Mouse (Mus musculus): Measurements from ENCODE around the gene Cd244a.

Cd244a gene

DNA sequence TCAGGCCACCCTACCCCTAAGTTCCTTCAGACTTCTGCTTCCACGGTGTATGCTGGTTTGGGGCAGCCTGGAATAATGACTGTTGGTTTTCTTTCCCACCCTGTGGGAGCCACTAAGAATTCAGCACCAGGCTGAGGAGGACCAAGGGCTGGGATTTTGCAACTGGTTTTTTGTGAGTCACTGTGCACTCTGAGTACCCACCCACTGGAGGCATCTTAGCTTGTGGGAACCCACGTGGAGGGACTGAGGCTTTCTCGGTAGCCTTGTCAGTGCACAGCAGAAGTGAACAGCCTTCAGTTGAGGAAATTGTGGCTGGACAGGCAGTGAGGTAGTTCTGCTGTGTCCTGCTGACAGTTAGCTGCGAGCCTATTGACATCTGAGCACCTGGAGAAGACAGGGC lies at the start of gene Cd244a:
Cd244a (plus strand) TSS at position 296 of the 400 bp plus-strand sequence.
- DNase-seq: no peak

DNA sequence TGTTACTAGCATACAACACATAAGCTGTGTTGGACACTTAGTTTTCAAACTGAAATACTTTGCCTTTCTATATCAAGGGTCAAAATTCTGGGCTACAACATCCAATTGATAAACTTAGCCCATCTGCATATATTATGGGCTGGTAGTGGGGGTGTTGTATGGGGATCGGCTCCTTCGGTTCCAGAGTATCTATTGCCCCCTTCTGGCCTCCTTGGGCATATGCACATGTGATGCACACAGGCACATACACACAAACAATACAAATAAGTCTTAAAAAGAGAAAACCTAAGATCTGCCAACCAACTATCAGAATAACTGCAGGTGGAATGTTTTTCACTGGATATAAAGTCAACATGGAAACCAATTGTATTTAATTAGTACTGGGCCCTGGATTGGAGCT lies 45.8 kb upstream of the Cd244a start:
- DNase-seq: no peak

DNA sequence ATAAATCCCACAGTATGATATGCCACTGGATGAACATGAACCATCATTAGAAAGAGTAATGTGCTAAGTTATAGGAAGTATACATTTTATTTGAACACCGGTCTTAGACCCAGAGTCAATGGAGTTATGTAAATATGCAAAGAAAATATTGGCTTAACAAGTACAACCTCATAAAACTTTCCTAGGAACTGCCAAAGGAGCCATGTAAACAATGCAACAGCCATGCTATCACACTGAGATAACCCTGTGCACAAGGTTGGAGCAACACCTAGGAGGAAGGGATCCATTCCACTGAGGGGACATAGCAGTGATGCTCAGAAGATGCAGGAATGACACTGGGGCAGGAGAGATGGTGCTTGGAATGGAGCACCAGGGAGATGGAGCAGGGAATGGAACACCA lies 45.2 kb upstream of the Cd244a start:
- no peak for DNase-seq

DNA sequence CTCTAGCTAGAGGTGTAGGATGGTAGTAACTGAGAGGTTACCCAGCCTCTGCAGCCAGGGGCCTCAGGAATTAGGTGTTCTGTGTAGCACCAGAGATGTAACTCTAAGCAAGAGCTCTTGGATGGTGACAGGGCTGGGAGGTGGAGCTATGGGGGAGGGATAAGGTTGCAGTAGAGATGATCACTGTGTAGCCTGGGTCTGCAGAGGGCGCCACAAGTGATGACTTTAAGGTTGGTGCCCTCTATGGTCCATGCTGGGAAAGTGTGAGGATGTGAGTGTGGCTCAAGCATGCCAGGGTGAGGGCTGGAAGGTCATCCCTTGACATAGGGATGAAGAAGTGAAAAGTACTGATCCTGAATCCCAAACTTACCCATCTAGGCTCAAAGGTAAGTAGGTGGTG lies 44.0 kb upstream of the Cd244a start:
- no peak for DNase-seq

DNA sequence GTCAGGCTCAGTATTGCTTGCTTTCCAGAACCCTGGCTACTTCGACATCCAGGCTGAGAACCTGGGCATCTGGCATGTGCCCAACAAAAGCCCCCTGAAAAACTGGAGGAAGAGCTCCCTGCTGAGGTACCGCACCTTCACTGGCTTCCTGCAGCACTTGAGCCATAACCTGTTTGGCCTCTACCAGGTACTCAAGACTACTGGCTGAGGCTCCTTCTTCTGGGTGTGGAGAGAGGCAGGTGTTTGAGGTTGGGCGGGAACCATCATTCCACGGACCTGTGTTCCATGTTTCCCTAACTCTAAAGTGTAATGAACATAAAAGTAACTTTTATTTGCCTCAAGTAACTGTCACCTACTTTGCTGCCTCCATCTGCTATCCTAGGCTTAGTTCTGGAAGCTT lies 43.4 kb upstream of the Cd244a start:
- no peak for DNase-seq

DNA sequence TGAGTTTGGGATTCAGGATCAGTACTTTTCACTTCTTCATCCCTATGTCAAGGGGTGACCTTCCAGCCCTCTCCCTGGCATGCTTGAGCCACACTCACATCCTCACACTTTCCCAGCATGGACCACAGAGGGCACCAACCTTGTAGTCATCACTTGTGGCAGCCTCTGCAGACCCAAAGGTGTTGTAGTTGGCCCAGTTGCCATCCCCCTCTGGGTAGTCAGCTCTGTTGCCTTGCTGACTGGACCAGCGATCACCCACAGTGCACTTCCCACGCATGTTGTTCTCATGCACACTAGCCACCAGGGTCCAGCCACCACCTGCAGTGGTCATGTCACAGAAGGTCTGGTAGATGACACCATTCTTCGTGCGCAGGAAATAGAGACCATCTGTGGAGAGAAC lies 27.6 kb upstream of the Cd244a start:
- DNase-seq: no peak

DNA sequence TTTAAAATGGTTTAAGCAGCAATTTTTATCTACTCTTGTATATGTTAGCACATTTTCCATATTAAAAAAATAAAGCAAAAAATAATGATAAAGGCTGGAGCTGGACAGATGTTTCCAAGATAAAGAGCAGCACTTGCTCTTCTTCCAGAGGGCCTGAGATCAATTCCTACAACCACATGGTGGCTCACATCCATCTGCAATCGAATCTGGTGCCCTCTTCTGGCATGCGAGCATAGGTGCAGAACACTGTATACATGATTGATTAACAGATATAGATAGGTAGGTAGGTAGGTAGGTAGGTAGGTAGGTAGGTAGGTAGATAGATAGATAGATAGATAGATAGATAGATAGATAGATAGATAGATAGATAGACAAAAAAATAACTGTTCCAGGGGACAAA lies 26.2 kb upstream of the Cd244a start:
- no peak for DNase-seq

DNA sequence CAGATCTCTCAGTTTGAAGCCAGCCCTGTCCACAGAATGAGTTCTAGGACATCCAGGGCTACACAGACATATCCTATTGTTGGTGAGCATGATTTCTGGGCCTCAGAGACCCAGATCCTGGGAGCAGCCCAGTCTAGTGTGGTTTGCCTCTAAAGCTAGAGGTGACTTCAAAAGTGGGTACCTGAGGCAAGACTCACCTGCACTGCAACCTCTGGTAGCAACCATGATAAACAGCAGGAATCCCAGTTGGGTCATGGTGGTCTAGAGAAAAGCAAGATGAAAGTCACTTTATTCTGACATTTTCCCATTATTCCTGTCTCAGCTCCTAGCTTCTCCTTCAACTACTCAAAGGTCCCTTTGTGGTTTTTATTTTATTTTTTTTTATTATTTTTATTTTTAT lies 24.4 kb upstream of the Cd244a start:
- DNase-seq: no peak

DNA sequence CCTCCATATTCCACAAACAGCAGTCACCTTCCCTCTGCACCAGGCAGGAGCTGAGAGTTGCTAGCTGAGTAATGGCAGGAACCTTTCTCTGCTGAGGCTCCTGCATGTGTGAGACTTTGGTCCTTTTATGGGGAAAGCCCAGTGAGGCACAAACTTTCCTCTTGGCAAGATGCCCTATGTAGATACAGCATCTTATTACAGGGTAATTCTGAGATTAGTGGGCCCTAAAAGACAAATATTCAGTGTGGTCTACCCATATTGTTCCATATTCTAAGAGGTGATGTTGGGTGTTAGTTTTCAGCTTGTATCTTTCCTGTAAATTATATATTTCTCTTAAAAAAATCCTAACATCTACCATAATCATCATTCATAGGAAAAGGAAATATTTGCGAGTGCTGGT lies 23.8 kb upstream of the Cd244a start, which contains the start of gene Itln1:
Itln1 (minus strand) TSS at position 101 of the 400 bp plus-strand sequence.
- no peak for DNase-seq

DNA sequence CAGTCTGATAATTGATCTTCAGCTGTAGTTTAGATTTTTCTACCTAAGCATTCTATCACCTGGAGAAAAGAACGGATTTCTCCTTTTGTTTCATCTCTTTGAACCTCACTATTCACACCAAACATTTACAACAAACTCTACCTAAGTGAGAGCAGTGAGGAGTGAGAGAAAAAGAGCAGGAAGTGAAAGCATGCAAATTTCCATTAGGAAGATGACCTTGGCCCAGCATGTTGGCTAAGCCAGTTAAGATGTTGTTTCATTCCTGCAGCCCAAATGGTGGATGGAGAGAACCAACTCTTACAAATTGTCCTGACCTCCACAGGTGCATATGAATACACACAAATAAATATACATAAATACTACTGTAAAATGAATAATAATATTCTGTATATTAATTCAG lies 18.3 kb upstream of the Cd244a start:
- no peak for DNase-seq

DNA sequence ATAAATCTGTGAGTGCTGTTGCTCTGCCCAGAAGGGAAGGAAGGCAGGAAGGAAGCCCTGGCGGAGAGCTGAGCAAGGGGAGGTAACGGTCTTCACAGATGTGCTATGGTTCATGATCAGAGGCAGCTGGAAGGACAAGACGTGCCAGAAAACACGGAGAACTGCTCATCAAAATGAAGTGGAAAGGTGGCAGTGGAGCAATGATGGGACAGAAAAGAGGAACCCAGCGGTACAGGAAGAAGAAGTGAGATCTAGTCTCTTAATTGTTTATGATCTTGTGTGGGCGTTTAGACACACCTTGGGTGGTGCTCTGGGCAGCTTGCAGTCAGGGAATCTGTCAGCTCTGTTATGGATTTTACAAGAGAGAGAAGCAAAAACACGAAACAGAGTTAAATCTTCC lies 7.7 kb upstream of the Cd244a start:
- DNase-seq: no peak

DNA sequence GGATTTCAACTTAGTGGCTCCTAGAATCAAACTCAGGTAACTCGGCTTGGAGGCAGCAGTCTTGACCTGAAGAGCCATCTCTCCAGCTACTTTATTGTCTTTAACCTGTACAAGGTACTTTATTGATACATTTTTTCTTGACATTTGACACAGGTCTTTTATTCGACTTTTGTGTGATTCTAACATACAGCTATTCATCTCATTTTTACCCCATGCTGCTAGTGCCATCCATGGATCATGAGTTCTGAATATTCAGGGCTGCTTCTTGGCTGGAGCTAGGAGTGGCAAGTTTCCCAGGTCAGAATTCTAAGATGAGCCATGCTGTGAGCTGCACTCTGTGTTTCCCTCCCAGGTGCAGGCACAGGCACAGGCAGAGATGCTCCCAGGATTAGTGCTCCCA lies 6.8 kb upstream of the Cd244a start:
- no peak for DNase-seq

DNA sequence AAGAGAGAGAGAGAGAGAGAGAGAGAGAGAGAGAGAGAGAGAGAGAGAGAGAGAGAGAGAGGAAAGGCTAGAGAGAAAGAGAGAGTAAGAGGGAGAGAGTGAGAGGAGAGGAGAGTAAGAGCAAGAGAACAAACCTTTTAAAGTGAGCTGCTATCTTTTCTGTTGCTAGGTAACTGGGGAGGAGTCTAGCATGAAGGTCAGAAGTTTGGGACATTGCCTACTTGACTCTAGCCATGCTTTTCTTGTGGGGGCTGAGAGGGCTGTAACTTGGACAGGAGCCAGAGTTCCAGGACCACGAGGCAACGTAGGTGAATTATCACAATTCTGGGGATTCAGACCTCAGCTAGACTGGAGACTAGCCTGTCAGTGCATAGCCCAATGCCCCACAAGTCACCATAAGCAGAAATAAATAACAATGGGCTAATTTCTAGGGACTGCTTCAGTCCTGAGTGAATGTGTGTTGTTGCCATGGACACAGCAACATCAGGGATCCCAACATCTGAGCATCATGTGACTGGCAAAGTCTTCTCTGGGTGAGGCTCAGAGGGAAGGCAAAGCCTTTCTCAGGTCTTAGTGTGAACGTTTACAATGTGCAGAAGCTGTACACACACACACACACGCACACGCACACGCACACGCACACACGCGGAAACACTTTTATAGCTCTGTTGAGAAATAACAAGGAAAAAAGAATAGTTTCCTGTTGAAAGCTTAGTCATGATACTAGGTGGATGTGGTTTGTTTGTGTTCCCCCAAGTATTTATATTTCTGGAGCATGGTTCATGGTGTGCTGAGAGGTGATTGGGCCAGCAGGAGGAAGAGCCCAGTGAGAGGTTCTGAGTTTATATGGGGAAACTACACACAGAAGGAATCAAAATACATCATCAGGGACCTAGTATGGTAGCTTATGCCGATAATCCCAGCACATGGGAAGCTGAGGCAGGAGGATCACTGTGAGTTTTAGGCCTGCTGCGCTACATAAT lies 5.3 kb upstream of the Cd244a start:
- DNase-seq: no peak

DNA sequence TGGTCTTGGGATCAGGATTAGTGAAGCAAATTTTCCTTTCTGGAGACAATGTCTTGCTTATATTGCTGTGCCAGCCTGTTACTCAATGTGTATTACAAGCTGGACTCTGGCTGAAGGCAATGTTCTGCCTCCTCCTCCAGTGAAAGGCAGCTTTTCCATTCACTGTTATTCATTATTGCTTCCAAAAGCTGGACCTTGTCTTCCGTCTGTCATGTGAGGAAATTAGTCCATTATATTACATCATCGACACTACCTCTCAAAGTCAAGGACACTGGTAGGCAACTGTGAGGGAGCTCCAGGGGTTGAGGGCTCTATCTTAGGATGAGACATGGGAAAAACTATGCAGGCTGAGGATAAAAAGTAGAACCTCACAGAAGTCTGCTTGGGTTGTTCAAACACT lies 2.6 kb upstream of the Cd244a start:
- no peak for DNase-seq

DNA sequence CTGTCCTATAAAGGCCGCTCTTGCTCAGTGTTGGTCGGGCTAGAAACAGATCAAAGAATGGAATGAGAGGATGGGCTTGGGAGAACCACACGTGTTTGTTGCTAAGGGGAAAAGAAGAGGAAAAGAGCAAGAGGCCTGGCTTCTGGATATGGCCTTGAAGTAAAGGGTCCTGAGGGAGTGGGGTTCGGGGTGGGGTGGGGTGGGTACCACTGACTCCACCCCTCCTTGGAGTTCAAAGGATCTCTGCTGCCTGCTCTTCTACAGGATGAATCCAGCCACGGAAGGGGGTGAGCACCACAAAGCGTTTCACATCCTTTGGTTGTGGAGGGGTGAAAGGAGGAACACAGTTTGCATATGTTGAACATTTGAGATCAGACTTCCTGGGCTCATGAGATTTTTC lies 586 bp upstream of the Cd244a start:
- no peak for DNase-seq

DNA sequence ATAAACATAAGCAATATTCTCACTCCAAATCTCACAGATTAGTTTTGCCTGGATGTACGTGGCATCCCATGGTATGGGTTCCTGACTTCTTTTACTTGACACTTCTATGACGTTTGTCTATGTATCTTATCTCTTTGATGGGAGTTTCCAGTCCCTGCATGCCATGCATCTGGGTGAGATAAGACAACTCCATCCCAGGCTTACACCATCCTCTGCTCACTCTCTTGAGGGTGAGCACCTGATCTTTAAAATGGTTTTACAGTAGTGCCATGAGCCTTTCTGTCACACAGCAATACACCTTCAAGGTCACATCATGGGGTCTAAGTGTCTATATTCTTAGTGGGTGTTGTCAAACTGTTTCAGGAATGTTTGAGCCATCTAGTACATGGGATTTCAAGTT lies 1.3 kb downstream of the Cd244a start:
- no peak for DNase-seq

DNA sequence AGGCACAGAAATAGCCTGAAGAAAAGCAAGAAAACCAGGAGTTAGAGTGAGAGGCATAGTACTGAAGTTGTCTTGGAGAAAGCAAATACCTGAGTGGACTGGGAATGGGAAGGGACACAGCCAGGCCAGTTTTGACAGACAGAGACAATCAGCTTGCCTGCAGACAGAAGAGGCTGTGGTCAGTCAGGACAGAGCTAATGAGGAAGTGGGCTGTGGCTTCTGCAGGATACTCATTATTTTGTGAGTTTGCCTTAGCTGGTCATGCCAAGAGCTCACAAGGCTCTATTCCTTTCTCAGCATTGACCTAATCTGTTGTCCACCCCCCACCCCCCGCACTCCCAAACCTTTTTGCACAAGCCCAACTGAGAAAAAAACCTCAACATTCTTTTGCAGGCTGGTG lies 2.2 kb downstream of the Cd244a start:
- no peak for DNase-seq

DNA sequence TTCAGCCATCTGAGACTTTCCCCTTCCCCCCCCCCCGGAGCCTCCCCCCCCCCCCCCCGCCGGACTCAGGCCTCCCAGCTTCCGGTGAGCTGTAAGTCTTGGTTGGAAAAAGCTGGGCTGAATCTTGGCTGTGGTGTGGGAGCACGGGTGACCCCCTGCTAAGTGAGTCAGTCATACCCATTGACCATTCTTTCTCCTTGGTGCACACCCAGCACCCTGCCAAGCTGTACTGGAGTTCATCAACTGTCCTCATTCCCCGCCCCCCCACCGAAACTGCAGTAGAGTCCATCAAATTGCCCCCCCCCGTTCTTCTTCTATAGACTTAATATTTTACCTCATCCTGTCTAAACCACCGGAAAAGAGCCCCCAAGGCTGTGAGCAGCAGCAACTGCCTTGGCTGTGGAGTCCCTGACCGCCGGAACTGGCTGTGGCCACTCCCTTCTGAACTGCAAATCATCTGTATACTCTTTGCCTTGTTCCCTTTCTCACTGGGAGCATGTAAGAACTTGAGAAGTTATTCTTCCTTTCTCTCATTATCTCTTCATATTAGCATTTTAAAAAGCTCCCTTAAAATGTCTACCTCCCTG lies 2.7 kb downstream of the Cd244a start:
- no peak for DNase-seq

DNA sequence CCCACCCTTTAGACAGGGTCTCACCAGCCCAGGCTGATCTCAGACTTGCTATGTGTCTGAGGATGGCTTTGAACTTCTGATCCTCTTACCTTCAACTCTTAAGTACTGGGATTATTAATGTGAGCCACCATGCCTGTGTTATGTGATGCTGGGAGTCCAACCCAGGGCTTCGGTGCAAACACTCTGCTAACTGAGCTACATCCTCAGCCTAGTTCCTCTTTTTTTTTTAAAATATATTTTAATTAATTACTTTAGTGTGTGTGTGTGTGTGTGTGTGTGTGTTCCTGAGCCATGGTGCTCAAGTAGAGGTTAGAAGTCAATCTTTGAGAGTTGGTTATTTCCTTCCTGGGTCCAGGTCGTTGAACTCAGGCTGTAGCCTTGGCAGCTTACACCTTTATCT lies 4.0 kb downstream of the Cd244a start:
- DNase-seq: no peak

DNA sequence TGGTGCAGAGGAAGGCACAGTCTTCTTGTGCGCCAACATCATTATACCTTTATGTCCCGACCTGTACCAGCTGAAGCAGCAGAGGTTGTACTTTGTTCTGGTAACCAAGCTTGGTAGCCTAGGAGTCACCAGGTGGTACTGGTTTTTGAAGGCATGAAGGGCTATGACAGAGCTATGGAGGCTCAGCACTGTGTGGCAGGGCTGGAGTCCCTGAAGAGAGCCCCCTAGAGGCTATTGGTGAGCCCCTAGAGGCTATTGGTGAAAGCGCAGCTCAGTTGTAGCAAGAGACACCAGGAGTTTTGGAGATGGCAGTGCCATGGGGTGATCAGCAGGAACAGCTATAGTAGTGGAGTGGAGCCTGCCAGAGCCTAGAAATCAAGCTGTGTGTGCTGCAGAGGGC lies 5.3 kb downstream of the Cd244a start:
- DNase-seq: no peak

DNA sequence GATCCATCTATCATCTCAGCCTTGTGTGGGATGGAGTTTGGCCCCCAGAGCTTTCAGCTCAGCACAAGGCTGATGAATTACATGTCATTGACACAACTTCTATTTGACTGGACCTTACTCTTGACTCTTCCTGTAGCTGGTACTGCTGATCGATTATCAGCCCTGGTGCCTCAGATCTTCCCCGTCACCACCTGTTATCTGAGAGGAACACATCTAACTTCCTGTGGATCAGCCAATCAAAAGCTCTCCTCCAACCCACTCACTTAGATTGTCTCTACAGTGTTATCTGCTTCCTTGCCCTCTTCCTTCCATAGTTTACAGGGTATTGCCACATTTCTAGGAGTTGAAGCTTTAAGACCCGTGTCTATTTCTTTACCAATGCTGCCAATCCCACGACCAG lies 6.9 kb downstream of the Cd244a start:
- no peak for DNase-seq

DNA sequence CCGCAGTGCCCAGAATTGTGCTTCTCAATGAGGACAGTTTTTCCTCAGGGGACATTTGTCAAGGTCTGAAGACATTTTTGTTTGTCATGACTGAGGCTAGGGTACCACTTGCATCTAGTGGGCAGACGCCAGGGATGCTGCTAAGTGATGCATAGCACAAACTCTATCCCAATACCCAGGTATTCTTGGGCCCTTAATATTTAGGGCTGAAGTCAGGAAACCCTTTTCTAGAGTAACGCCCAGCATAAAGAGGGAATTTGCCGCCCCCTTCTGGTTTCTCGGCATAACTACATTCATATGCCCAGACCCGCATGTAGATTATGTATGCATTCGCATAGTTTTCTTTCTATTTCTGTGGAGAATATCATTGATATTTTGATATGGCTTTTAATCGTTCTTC lies 7.8 kb downstream of the Cd244a start:
- peak; percentile 43 for DNase-seq

DNA sequence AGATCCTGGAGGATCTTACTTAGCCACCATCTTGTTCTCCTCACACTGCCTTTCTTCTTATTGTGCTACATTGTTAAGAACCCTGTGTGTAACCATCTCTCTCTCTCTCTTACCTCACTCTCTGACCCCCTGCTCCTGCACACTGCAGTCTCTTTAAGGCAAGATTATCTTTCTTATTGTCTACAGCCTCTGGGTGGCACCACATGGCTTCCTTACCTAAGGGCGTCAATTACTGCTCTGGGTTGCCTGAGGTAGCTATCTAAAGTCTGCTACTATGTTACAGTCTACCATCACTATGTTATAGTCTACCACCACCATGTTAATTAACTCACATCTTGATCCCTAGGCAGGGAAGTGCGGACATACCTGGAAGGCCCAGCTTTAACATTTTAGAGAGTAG lies 9.4 kb downstream of the Cd244a start:
- DNase-seq: no peak

DNA sequence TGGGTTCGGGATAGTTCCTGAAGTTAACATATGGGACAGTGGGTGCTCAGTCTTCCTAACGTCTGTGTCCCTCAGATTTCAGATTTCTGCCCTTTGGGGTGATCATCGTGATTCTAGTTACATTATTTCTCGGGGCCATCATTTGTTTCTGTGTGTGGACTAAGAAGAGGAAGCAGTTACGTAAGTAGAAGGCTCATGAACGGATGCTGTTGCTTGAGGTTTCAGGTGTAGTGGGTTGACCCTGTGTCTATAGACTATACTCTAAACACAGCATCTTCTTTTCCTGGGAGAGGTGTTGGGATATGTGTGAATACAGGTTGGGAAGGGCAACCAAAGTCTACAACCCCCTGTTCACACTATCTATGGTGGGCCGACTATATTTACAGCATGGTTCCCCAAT lies 18.2 kb downstream of the Cd244a start:
- DNase-seq: no peak

DNA sequence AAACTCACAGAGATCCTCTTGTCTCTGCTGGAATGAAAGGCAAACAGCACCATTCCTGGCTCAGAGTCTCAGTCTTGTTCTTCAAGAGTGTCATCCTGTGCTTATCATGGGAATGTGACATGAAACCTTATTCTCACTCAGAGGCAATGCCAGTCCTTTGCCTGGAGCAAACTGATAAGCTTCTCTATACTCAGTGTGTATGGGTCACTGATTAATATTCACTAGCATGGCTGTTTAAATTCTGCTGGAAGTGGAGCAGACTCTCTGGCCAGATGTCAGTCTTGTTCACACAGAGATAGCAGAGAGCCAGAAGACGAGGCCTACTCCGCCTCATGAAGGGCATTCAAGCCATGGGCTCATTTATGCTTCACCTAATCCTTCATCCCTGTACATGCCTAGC lies 25.6 kb downstream of the Cd244a start:
- DNase-seq: no peak

Data from cerebellum, adult 9-10 months (tissue).